Mouse (Mus musculus) spleen, adult 2 months (tissue): ENCODE measurements around the gene Scfd2. TPM values are rescaled to one million over a fixed set of nuclear protein-coding genes. Genes with fewer than 3 reads are reported as not detected.

Source experiments
- DNase-seq, 2 experiments: peaks; one replicate each; pipeline versions ENCODE4 v3.0.0 to v3.0.0-alpha.2; 2012 to 2021; ENCODE audit warnings: low spot score in 2 of 2, low read depth in 1 of 2
- H3K27ac ChIP-seq: fragments of 200-500 bp; 2 replicates; pipeline ENCODE4 v1.5.1; 2012; ENCODE audit warnings: low read length, inconsistent platforms; ENCODE audit not compliant: insufficient read depth
- H3K27me3 ChIP-seq: fragments of 200-500 bp; 2 replicates; pipeline ENCODE4 v1.6.1; 2012; ENCODE audit warnings: mild to moderate bottlenecking, moderate library complexity, low read length, inconsistent platforms; ENCODE audit not compliant: control insufficient read depth, insufficient read depth
- H3K36me3 ChIP-seq: fragments of 200-500 bp; 2 replicates; pipeline ENCODE4 v1.6.1; 2012; ENCODE audit warnings: mild to moderate bottlenecking, low read length, inconsistent platforms; ENCODE audit not compliant: control insufficient read depth, insufficient read depth
- H3K4me1 ChIP-seq: fragments of 200-500 bp; 2 replicates; pipeline ENCODE4 v1.6.1; 2011; ENCODE audit warnings: inconsistent platforms; ENCODE audit not compliant: control insufficient read depth, insufficient read depth, insufficient read length
- H3K4me3 ChIP-seq: fragments of 200-500 bp; 2 replicates; pipeline ENCODE4 v1.5.1; 2011; ENCODE audit warnings: mild to moderate bottlenecking, inconsistent platforms; ENCODE audit not compliant: insufficient read depth, insufficient read length; ENCODE audit errors: extremely low read depth
- CTCF ChIP-seq: fragments of 200-500 bp; IDR thresholded peaks from 2 replicates; pipeline ENCODE4 v1.5.1; 2011; ENCODE audit warnings: mild to moderate bottlenecking, inconsistent platforms; ENCODE audit not compliant: insufficient read depth, insufficient read length, insufficient replicate concordance; ENCODE audit errors: extremely low read depth
- POLR2A ChIP-seq: fragments of 200-500 bp; IDR thresholded peaks from 2 replicates; pipeline ENCODE4 v1.6.1; 2011; ENCODE audit warnings: low read depth, low read length, inconsistent platforms
- WGBS: fragments of 180-500 bp; shearing (Covaris S2); methylation state at CpG from one replicate; pipeline ENCODE4 v1.1.7; 2018; 5-methylcytosine and 5-hydroxymethylcytosine counted together
- polyA plus RNA-seq: library from polyadenylated mRNA; depleted of rRNA; stranded (reverse); fragments of >200 nt; gene quantifications from 2 replicates; pipeline ENCODE4 v1.2.3, GENCODE M21; 2012

Scfd2 gene
- polyA plus RNA-seq, 1 experiment: 9.5 TPM

- TF ChIP-seq POLR2A (no peak), CTCF (no peak)
- H3K4me3 ChIP-seq: no peak overlapping the region
- no peaks in the 10 kb centered on the region for H3K4me1 ChIP-seq
- H3K27ac ChIP-seq: no peak overlapping the region
- 74% methylated on average over 9 of the region's 9 CpGs for WGBS
- DNase-seq: no peak
- H3K27me3 ChIP-seq: no peaks in the 10 kb centered on the region
- no peaks in the 10 kb centered on the region for H3K36me3 ChIP-seq
Observed at GRCm38 (mm10) chr5:74366710-74367101, 164.9 kb downstream of the Scfd2 start.

- DNase-seq: no peak
- Histone ChIP-seq H3K4me3 (no peak overlapping the region), H3K27me3 (no peaks in the 10 kb centered on the region), H3K4me1 (no peaks in the 10 kb centered on the region), H3K36me3 (no peaks in the 10 kb centered on the region), H3K27ac (no peak overlapping the region)
- 61% methylated on average over 4 of the region's 4 CpGs for WGBS
- TF ChIP-seq POLR2A: no peak
- TF ChIP-seq CTCF: no peak
Observed at GRCm38 (mm10) chr5:74365984-74366709, 165.4 kb downstream of the Scfd2 start.

- TF ChIP-seq POLR2A: no peak
- TF ChIP-seq CTCF: no peak
- Histone ChIP-seq H3K4me1 (no peaks in the 10 kb centered on the region), H3K27ac (no peak overlapping the region), H3K27me3 (no peaks in the 10 kb centered on the region), H3K4me3 (no peak overlapping the region), H3K36me3 (no peaks in the 10 kb centered on the region)
- DNase-seq: no peak
- 93% methylated on average over 6 of the region's 6 CpGs for WGBS
Observed at GRCm38 (mm10) chr5:74365408-74365807, 166.2 kb downstream of the Scfd2 start.

- H3K36me3 ChIP-seq: no peaks in the 10 kb centered on the region
- WGBS: 100% methylated on average over 1 of the region's 1 CpGs
- no peaks in the 10 kb centered on the region for H3K4me1 ChIP-seq
- H3K4me3 ChIP-seq: no peak overlapping the region
- TF ChIP-seq CTCF: no peak
- no peaks in the 10 kb centered on the region for H3K27me3 ChIP-seq
- no peak overlapping the region for H3K27ac ChIP-seq
- no peak for DNase-seq
Observed at GRCm38 (mm10) chr5:74363296-74363695, 168.3 kb downstream of the Scfd2 start.

GRCm38 (mm10) chr5:74361531-74361930 lies 170.0 kb downstream of the Scfd2 start:
- WGBS: 82% methylated on average over 5 of the region's 5 CpGs

GRCm38 (mm10) chr5:74358033-74358432 lies 173.5 kb downstream of the Scfd2 start:
- Histone ChIP-seq H3K36me3 (no peaks in the 10 kb centered on the region), H3K27ac (no peak overlapping the region), H3K4me1 (no peaks in the 10 kb centered on the region), H3K4me3 (no peak overlapping the region), H3K27me3 (no peaks in the 10 kb centered on the region)
- TF ChIP-seq CTCF (no peak), POLR2A (no peak)
- no peak for DNase-seq
- WGBS: 95% methylated on average over 8 of the region's 8 CpGs

More at GRCm38 (mm10) chr5:74361531-74361930, 170.0 kb downstream of the Scfd2 start:
- DNase-seq: no peak
- H3K27ac ChIP-seq: no peak overlapping the region
- H3K27me3 ChIP-seq: no peaks in the 10 kb centered on the region
- H3K4me1 ChIP-seq: no peaks in the 10 kb centered on the region
- no peak overlapping the region for H3K4me3 ChIP-seq
- no peaks in the 10 kb centered on the region for H3K36me3 ChIP-seq
- TF ChIP-seq CTCF: no peak
- no peak for TF ChIP-seq POLR2A

- Histone ChIP-seq H3K36me3 (no peaks in the 10 kb centered on the region), H3K27ac (no peak overlapping the region), H3K4me3 (no peak overlapping the region), H3K27me3 (no peaks in the 10 kb centered on the region), H3K4me1 (no peaks in the 10 kb centered on the region)
- 84% methylated on average over 2 of the region's 2 CpGs for WGBS
- TF ChIP-seq CTCF (no peak), POLR2A (no peak)
- DNase-seq: no peak
Observed at GRCm38 (mm10) chr5:74355416-74356177, 176.0 kb downstream of the Scfd2 start.
